Mouse (Mus musculus) splenic B cell, adult 2 months (primary cell): ENCODE data around the gene Il16.

Source experiments
- DNase-seq: peaks from one replicate; pipeline ENCODE4 v3.0.0-alpha.2; 2011; ENCODE audit warnings: low read depth, low spot score
- H3K27me3 ChIP-seq: 2 replicates; pipeline ENCODE4 v1.6.1; 2012; ENCODE audit warnings: mild to moderate bottlenecking, low read length, moderate library complexity, mixed read lengths; ENCODE audit not compliant: control insufficient read depth, poor library complexity, insufficient read depth, severe bottlenecking
- H3K36me3 ChIP-seq: 2 replicates; pipeline ENCODE4 v1.6.1; 2012; ENCODE audit warnings: mild to moderate bottlenecking, low read length, moderate library complexity, mixed read lengths; ENCODE audit not compliant: control insufficient read depth, poor library complexity, insufficient read depth, severe bottlenecking

The Il16 gene

GRCm38 (mm10) chr7:83631828-83632681, 113.5 kb downstream of the Il16 start, which contains the start of gene Stard5:
TSS of gene Stard5 (plus strand) at chr7:83631959.
- DNase-seq, result peak; percentile 91
- H3K36me3 ChIP-seq, result 0 out of 2 replicates have a peak, but pooled peaks cover 5% of the 10 kb centered on the region
- no peaks in the 10 kb centered on the region for H3K27me3 ChIP-seq

- Histone ChIP-seq H3K27me3 (no peaks in the 10 kb centered on the region), H3K36me3 (0 out of 2 replicates have a peak, but pooled peaks cover 4% of the 10 kb centered on the region)
- no peak for DNase-seq
Measured at GRCm38 (mm10) chr7:83631073-83631827, 114.3 kb downstream of the Il16 start.

GRCm38 (mm10) chr7:83627369-83627768, 118.2 kb downstream of the Il16 start:
- Histone ChIP-seq H3K27me3 (no peaks in the 10 kb centered on the region), H3K36me3 (no peaks in the 10 kb centered on the region)
- no peak for DNase-seq

DNA sequence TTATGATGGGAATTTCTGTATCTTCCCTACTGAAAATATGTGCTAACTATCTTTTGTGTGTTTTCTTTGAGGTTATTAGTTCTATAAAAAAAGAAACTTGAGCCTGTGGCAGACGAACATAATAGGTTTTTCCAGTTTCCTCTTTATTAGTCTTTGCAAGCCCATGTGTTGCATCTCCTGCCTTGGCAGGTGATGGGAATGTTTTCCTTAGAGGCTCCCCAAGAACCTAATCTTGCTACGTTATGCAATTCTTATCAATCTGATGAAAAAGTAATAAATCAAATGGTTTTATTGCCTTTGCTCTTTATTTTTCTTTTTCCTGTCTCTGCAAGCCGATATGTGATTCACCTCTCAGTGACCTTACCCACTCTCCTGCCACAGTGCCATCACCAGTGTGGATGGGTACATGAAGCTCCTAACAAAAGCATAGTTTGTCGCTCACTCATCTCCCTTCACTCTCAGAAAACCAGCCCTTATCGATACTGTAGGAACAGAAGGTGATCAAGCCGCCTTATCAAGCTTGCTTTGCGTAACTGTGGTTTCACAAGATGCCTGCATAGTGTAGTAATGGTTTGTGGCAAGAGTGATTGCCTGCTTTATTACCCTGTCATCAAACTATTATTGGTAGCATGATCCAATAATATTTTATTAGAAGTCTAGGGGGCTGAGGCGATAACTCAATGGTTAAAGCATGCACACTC, 118.8 kb downstream of the Il16 start:
- no peak for DNase-seq
- Histone ChIP-seq H3K27me3 (no peaks in the 10 kb centered on the region), H3K36me3 (no peaks in the 10 kb centered on the region)

DNA sequence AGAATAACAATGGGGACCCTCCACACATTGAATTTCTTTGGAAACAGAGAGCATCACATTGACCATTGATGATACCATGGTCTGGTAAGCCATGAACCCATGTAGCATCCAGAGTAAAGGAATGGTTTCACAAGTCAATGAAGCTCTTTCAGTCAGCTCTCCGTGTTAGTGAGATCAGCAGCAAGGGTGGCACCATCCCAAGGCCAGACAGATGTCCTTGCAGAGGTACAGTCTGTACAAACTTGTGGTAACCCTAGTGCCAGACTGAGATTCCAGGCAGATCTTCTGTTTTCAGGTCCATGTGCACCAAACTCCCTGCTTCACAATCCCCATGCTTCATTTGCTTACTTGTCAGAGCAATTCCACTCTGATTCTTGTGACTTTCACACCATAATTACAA, 121.5 kb downstream of the Il16 start:
- Histone ChIP-seq H3K36me3 (no peaks in the 10 kb centered on the region), H3K27me3 (no peaks in the 10 kb centered on the region)
- no peak for DNase-seq

GRCm38 (mm10) chr7:83622582-83622981, 122.9 kb downstream of the Il16 start:
- DNase-seq, result no peak
- H3K27me3 ChIP-seq, result no peaks in the 10 kb centered on the region

DNA sequence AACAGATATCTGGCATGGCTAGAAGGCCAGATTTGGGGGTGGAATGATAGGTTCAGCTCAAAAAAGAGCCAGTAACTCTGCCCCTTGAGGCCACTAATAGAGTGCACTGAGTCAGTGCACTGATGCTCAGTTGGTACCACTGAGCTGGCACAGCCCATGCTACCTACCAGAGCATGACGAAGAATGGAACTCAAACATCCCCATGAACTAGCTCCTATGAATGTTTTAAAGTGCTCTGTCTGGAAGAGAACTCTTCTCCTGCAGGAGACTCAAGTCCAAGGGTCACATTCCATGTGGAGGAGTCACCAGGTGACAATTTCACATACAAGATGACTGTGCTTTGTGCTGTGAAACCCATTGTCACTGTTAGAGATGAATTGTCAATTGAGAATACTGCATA, 126.8 kb downstream of the Il16 start:
- DNase-seq, result no peak
- no peaks in the 10 kb centered on the region for H3K27me3 ChIP-seq
- H3K36me3 ChIP-seq, result no peaks in the 10 kb centered on the region

More at GRCm38 (mm10) chr7:83622582-83622981, 122.9 kb downstream of the Il16 start:
- H3K36me3 ChIP-seq, result no peaks in the 10 kb centered on the region

GRCm38 (mm10) chr7:83616268-83616667, 129.3 kb downstream of the Il16 start:
- no peaks in the 10 kb centered on the region for H3K27me3 ChIP-seq
- DNase-seq, result peak; percentile 51
- H3K36me3 ChIP-seq, result no peaks in the 10 kb centered on the region

DNA sequence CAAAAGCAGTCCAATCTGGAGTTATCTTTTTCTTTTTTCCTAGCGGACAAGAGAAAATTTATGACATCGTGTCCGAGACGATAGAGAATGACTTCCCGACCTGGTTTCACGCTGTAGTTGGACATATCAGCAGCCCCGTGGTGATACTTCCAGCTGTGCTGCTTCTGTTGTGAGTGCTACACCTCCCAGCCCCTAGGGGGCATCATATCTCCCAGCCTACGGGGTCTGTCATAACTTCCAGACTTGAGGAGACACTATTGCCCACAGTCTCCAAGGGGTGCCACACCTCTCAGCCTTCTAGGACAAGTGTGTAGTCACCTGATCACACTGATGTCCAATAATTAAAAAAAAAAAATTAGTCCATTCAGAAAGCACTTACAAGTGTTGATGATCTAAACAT, 129.7 kb downstream of the Il16 start:
- DNase-seq, result peak; percentile 42
- Histone ChIP-seq H3K27me3 (no peaks in the 10 kb centered on the region), H3K36me3 (no peaks in the 10 kb centered on the region)

GRCm38 (mm10) chr7:83615272-83615671, 130.3 kb downstream of the Il16 start:
- no peaks in the 10 kb centered on the region for H3K27me3 ChIP-seq
- no peak for DNase-seq
- H3K36me3 ChIP-seq, result no peaks in the 10 kb centered on the region

DNA sequence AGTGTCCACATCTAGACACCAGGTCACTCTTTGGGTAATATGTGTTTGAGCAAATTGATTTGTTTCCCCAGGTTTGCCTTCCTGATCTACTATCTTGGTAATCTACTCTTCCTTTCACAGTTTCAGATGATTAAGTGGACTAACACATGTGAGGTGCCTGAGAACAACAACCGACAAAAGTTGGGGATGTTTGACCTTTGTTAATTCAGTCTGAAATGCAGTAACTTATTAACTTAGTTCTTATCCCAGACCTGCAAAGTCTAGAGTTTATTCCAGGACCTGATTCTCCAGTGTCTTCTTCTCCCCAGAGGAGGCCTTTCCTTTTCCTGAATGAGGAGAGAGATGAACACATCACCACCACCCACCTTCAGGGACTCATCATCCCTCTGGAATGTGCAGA, 133.6 kb downstream of the Il16 start:
- DNase-seq, result no peak
- no peaks in the 10 kb centered on the region for H3K27me3 ChIP-seq
- no peaks in the 10 kb centered on the region for H3K36me3 ChIP-seq

- no peak for DNase-seq
- no peaks in the 10 kb centered on the region for H3K36me3 ChIP-seq
- H3K27me3 ChIP-seq, result no peaks in the 10 kb centered on the region
Measured at GRCm38 (mm10) chr7:83609891-83610290, 135.6 kb downstream of the Il16 start.

DNA sequence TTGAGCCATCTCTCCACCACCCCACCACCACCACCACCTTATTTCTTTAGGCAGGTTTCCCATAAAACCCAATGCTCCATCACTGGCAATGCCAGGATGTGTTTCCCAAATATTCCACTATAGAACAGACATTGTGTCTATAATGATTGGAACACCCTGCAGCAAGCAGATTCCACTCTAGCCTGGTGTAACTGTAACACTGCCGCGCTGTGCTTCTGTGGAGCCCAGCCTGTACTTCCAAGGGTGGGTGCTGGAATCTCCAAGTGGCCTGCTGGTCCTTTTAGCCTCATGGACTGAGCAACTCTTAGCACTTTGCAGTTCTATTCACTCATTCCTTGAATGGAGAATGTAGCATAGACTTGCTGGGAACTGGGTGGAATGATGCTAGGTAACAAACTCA, 138.7 kb downstream of the Il16 start:
- no peaks in the 10 kb centered on the region for H3K27me3 ChIP-seq
- no peaks in the 10 kb centered on the region for H3K36me3 ChIP-seq
- no peak for DNase-seq

DNA sequence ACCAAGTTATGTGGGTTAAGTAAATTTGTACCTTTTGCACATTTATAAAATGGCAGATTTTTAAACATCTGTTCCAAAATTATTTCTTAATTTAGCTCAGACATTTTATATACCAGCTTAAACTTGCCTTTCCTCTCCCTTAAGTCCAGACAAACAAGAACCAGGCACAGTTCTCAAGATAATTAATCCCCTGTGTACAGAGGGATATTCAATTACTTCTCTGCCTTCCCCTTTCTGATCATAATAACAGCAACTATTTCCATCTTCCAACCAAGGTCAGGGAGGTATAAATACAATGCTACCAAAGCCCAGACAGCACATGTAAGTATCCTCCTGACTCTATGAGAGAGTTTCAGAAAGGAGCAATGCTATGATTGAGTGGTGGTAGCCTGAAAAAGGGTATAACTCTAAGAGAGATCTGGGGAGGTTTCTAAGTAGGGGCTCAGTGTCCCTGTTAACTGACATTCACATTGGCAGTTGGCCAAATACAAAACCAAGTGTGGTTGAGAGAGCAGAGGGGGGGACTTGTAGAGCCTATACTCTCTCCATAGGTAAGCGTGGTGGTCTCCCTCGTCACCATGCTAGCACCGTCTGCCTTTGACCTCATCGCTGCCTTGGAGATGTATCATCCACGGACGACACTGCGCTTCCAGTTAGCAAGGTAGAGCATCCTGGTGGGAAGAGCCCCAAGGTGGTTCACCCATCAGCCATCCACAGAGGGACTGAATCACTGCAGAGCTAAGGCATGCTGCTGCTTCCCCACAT, 141.2 kb downstream of the Il16 start:
- Histone ChIP-seq H3K27me3 (no peaks in the 10 kb centered on the region), H3K36me3 (no peaks in the 10 kb centered on the region)
- DNase-seq, result no peak
